Mouse (Mus musculus): ENCODE measurements around the gene Uri1. TPM values are rescaled to one million over a fixed set of nuclear protein-coding genes. Genes with fewer than 3 reads are reported as not detected.

Uri1 gene
- polyA plus RNA-seq, 1 experiment from 2014 or later: 38.8 TPM

DNA sequence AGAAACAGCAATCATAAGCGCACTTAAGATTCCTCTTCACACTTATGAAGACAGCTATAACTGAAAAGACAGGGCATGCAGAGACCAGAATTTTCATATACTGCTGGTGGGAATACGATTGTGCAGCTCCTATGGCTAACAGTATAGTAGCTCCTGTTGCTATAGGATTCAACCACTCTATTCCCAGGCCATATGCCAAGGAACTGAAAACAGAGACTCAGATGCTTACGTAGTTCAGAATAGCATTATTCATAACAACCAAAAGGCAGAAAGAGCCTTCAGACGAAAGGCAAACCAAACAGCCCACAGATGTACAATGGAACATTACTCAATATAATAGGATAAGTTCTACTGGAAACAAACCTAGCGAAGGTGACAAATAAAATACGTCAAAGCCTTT lies 15.0 kb downstream of the Uri1 start:
- no peak overlapping the region for H3K4me2 ChIP-seq
- no peak overlapping the region for H3K27ac ChIP-seq (replicated peaks)
- H3K4me1 ChIP-seq: 0 out of 2 replicates have a peak, but pooled peaks cover under 1% of the 10 kb centered on the region
- H3K9me3 ChIP-seq (replicated peaks): no peaks in the 10 kb centered on the region
- H3K9ac ChIP-seq (replicated peaks): no peak overlapping the region
- H3K4me3 ChIP-seq (replicated peaks): no peak overlapping the region
- H3K27me3 ChIP-seq (replicated peaks): no peaks in the 10 kb centered on the region
- 84% methylated on average over 6 of the region's 6 CpGs for WGBS
- H3K36me3 ChIP-seq: no peaks in the 10 kb centered on the region
- no peak for ATAC-seq (ENCODE audit: low FRiP score)

DNA sequence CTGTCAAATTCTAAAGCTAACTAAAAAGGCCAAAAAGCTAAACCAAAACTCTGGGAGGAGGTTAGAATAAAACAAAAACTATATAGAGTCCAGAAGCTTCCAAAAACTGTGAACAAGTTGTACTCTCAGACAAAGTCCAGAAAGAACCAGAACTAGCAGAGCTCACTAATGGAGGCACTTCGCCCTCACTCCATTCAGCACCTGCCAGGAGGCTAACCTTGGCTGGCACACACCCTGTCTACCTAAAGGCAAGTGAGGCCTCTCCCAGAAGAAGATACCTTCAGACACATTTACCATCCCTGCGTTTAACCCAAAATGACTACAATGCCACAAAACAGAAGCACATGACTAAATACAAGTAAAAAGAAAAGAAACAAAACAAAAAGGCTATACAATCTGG lies 20.9 kb downstream of the Uri1 start:
- WGBS: 89% methylated on average over 2 of the region's 2 CpGs
- no peak overlapping the region for H3K27ac ChIP-seq (replicated peaks)
- no peak for ATAC-seq (ENCODE audit: low FRiP score)
- no peak overlapping the region for H3K4me2 ChIP-seq
- no peaks in the 10 kb centered on the region for H3K36me3 ChIP-seq
- H3K9me3 ChIP-seq (replicated peaks): no peaks in the 10 kb centered on the region
- no peaks in the 10 kb centered on the region for H3K4me1 ChIP-seq
- H3K27me3 ChIP-seq (replicated peaks): no peaks in the 10 kb centered on the region
- H3K4me3 ChIP-seq (replicated peaks): no peak overlapping the region
- H3K9ac ChIP-seq (replicated peaks): no peak overlapping the region

DNA sequence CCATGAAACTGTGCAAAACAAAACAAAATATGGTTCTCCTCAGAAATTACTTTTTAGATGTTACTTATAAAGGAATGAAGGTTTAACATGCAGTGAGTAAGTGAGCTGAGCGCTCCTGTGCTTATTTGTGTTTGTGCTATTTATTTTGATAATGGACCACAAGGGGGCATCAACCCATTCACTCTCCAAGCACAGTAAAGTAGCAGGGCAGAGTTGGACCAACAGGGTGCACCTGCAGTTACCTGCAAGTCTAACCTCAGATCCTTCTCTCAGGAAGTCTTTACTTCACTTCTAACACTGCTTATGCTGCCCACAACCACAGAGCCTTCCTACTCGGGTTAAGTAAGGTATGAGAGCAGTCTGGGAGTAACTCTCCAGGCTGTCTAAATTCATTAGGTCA lies 23.7 kb downstream of the Uri1 start:
- no peaks in the 10 kb centered on the region for H3K9me3 ChIP-seq (replicated peaks)
- H3K27ac ChIP-seq (replicated peaks): no peak overlapping the region
- H3K4me2 ChIP-seq: no peak overlapping the region
- 57% methylated on average over 2 of the region's 2 CpGs for WGBS
- no peak overlapping the region for H3K4me3 ChIP-seq (replicated peaks)
- ATAC-seq (ENCODE audit: low FRiP score): no peak
- no peaks in the 10 kb centered on the region for H3K36me3 ChIP-seq
- H3K27me3 ChIP-seq (replicated peaks): no peaks in the 10 kb centered on the region
- H3K9ac ChIP-seq (replicated peaks): no peak overlapping the region
- H3K4me1 ChIP-seq: no peaks in the 10 kb centered on the region

GRCm38 (mm10) chr7:37992861-37993260 lies 30.5 kb downstream of the Uri1 start:
- no peaks in the 10 kb centered on the region for H3K4me1 ChIP-seq

DNA sequence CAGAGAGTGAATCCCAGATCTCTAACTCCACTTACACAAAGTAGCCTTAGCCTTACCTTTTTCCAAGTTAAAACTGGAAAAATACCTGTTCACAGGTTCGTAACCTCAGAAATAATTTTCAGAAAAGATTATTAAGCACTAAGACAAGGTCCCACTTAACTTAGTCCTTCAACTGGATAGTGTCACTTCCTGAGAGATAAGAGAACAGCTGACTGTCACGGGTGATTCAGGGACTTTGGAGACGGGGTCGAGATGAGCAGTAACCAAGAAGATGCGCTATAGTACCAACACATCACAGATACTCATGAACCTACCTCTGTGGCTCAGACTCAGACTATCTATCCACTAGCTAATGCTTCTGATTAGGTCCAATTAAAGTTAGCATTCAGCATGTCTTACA lies 38.5 kb downstream of the Uri1 start:
- Histone ChIP-seq H3K9me3 (replicated peaks) (no peaks in the 10 kb centered on the region), H3K4me1 (no peaks in the 10 kb centered on the region), H3K4me3 (replicated peaks) (no peak overlapping the region), H3K27ac (replicated peaks) (no peak overlapping the region), H3K9ac (replicated peaks) (no peak overlapping the region), H3K36me3 (peaks cover 2% of the 10 kb centered on the region; the same call in 1 of the 2 replicates), H3K27me3 (replicated peaks) (no peaks in the 10 kb centered on the region), H3K4me2 (no peak overlapping the region)
- WGBS: 91% methylated on average over 5 of the region's 5 CpGs
- no peak for ATAC-seq (ENCODE audit: low FRiP score)

More at GRCm38 (mm10) chr7:37992861-37993260, 30.5 kb downstream of the Uri1 start:
- no peak overlapping the region for H3K27ac ChIP-seq (replicated peaks)
- H3K4me3 ChIP-seq (replicated peaks): no peak overlapping the region
- no peaks in the 10 kb centered on the region for H3K9me3 ChIP-seq (replicated peaks)
- no peak overlapping the region for H3K4me2 ChIP-seq
- no peaks in the 10 kb centered on the region for H3K36me3 ChIP-seq
- no peak overlapping the region for H3K9ac ChIP-seq (replicated peaks)
- no peaks in the 10 kb centered on the region for H3K27me3 ChIP-seq (replicated peaks)
- ATAC-seq (ENCODE audit: low FRiP score): no peak
- WGBS: 90% methylated on average over 2 of the region's 2 CpGs

- H3K36me3 ChIP-seq: peaks cover 3% of the 10 kb centered on the region
- ATAC-seq (ENCODE audit: low FRiP score): no peak
- no peak overlapping the region for H3K27ac ChIP-seq (replicated peaks)
- no peaks in the 10 kb centered on the region for H3K4me1 ChIP-seq
- WGBS: 54% methylated on average over 6 of the region's 6 CpGs
- H3K4me2 ChIP-seq: no peak overlapping the region
- H3K4me3 ChIP-seq (replicated peaks): no peak overlapping the region
- no peak overlapping the region for H3K9ac ChIP-seq (replicated peaks)
- H3K9me3 ChIP-seq (replicated peaks): no peaks in the 10 kb centered on the region
- no peaks in the 10 kb centered on the region for H3K27me3 ChIP-seq (replicated peaks)
Measured at GRCm38 (mm10) chr7:37983471-37983870, 39.9 kb downstream of the Uri1 start.

DNA sequence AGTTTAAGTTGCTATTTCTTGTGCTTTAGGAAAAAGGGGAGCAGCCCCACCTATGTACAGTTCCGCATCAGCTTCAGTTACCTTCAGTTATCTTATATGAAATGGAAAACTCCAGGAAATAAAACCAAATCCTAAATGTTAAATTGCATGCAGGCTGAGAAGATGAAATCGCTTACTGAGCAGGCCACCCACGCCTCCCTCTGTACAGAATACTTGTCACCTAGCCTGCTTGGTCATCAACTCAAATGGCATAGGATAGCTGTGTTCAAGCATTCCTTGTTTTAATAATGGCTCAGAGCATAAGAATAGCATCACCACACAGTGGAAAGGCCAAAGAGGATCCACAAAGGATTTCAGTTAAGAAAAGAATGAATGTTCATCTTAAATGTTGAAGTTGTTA lies 43.6 kb downstream of the Uri1 start:
- H3K4me2 ChIP-seq: no peak overlapping the region
- H3K27me3 ChIP-seq (replicated peaks): no peaks in the 10 kb centered on the region
- H3K27ac ChIP-seq (replicated peaks): no peak overlapping the region
- no peak overlapping the region for H3K4me3 ChIP-seq (replicated peaks)
- H3K4me1 ChIP-seq: no peaks in the 10 kb centered on the region
- WGBS: 95% methylated on average over 3 of the region's 3 CpGs
- peaks cover 10% of the 10 kb centered on the region for H3K36me3 ChIP-seq
- no peak overlapping the region for H3K9ac ChIP-seq (replicated peaks)
- no peak for ATAC-seq (ENCODE audit: low FRiP score)
- no peaks in the 10 kb centered on the region for H3K9me3 ChIP-seq (replicated peaks)

- WGBS: 93% methylated on average over 4 of the region's 4 CpGs
- ATAC-seq (ENCODE audit: low FRiP score): no peak
- Histone ChIP-seq H3K4me1 (no peaks in the 10 kb centered on the region), H3K4me3 (replicated peaks) (no peak overlapping the region), H3K27ac (replicated peaks) (no peak overlapping the region), H3K36me3 (peaks cover 10% of the 10 kb centered on the region), H3K4me2 (no peak overlapping the region), H3K27me3 (replicated peaks) (no peaks in the 10 kb centered on the region), H3K9me3 (replicated peaks) (no peaks in the 10 kb centered on the region), H3K9ac (replicated peaks) (no peak overlapping the region)
Measured at GRCm38 (mm10) chr7:37978412-37978811, 44.9 kb downstream of the Uri1 start.

DNA sequence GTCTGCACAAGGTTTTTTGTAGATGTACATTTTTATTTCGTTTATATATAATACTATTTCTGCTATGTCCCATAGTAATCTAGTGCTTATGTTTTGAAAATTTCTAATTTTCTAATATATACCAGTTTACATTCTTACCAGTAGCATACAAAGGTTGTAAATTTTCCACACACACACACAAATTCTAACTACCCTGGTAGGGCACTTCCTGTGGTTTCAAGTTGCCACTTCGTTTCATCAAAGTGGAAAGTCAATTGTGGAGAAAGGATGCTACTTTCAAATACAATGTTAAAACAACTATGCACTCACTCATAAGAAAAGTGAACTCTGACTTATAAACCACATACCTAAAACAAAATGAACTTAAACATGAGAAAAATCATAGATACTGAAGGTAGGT lies 45.7 kb downstream of the Uri1 start:
- no peak overlapping the region for H3K4me3 ChIP-seq (replicated peaks)
- WGBS: 92% methylated on average over 2 of the region's 2 CpGs
- H3K27ac ChIP-seq (replicated peaks): no peak overlapping the region
- no peak overlapping the region for H3K4me2 ChIP-seq
- no peak for ATAC-seq (ENCODE audit: low FRiP score)
- H3K9me3 ChIP-seq (replicated peaks): no peaks in the 10 kb centered on the region
- peaks cover 10% of the 10 kb centered on the region for H3K36me3 ChIP-seq
- H3K4me1 ChIP-seq: no peaks in the 10 kb centered on the region; the same call in 1 of the 2 replicates
- H3K9ac ChIP-seq (replicated peaks): no peak overlapping the region
- no peaks in the 10 kb centered on the region for H3K27me3 ChIP-seq (replicated peaks)

DNA sequence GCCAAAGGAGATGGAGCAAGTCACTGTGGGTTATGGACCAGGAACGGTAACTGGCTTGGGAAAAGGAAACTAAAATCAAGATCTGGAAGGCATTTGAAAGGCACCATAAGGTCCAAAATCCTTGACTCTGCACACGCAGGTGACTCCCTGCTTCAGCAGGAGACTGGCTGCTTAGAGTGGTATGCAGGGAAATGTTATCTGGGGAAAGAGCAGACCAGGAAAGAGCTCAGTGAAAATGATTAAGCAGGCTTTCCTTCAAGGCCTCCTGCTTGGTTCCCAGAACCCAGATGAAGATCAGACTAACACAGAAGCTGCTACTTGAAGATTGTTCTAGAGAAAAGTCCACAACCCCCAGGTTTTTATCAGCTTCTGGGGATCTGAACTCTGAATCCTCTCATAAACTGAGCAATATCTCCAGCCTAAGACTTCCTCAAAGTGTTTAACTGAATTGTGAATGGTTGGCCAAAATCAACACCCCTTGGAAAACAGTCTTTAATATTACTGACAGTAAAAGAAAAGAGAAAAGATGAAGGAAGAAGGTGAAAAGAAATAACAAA lies 50.3 kb downstream of the Uri1 start:
- H3K9me3 ChIP-seq (replicated peaks): no peaks in the 10 kb centered on the region
- H3K27ac ChIP-seq (replicated peaks): 0 out of 2 replicates have a peak overlapping the region, but pooled peaks have one; percentile 33
- 0 out of 2 replicates have a peak, but pooled peaks cover 5% of the 10 kb centered on the region for H3K36me3 ChIP-seq
- WGBS: 81% methylated on average over 2 of the region's 2 CpGs
- H3K27me3 ChIP-seq (replicated peaks): no peaks in the 10 kb centered on the region
- no peak overlapping the region for H3K4me2 ChIP-seq
- peaks cover 13% of the 10 kb centered on the region for H3K4me1 ChIP-seq
- H3K4me3 ChIP-seq (replicated peaks): no peak overlapping the region
- H3K9ac ChIP-seq (replicated peaks): no peak overlapping the region
- ATAC-seq (ENCODE audit: low FRiP score): no peak

DNA sequence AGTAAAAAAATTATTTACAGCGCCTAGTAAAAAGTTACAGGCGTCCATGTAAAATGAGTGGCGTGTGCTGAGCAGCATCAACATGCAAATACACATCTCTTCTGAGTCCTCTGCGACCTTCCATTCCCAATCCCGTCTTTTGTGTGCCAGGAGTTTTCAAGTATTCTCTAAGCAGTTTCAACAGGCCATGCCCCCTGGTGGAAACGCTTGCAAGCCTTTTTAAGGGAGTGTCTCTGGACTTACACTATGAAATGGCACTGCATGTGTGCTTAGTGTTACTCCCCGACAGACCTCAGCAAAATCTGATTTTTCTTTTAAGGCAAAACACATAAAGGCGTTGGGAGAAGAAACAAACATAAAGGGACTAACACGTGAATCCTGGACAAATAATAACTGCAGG lies 50.8 kb downstream of the Uri1 start:
- Histone ChIP-seq H3K4me1 (peaks cover 13% of the 10 kb centered on the region), H3K4me2 (no peak overlapping the region), H3K36me3 (0 out of 2 replicates have a peak, but pooled peaks cover 5% of the 10 kb centered on the region), H3K27me3 (replicated peaks) (no peaks in the 10 kb centered on the region), H3K9me3 (replicated peaks) (no peaks in the 10 kb centered on the region), H3K27ac (replicated peaks) (no peak overlapping the region), H3K4me3 (replicated peaks) (no peak overlapping the region), H3K9ac (replicated peaks) (no peak overlapping the region)
- ATAC-seq (ENCODE audit: low FRiP score): no peak
- 50% methylated on average over 9 of the region's 9 CpGs for WGBS

- no peaks in the 10 kb centered on the region for H3K27me3 ChIP-seq (replicated peaks)
- H3K27ac ChIP-seq (replicated peaks): no peak overlapping the region
- no peak overlapping the region for H3K4me3 ChIP-seq (replicated peaks)
- H3K36me3 ChIP-seq: peaks cover 27% of the 10 kb centered on the region
- H3K9me3 ChIP-seq (replicated peaks): no peaks in the 10 kb centered on the region
- no peak overlapping the region for H3K9ac ChIP-seq (replicated peaks)
- no peaks in the 10 kb centered on the region for H3K4me1 ChIP-seq
- ATAC-seq (ENCODE audit: low FRiP score): no peak
- 89% methylated on average over 17 of the region's 17 CpGs for WGBS
- no peak overlapping the region for H3K4me2 ChIP-seq
Measured at GRCm38 (mm10) chr7:37962326-37962725, 61.0 kb downstream of the Uri1 start.

Data from neural tube, embryonic 15.5 days (tissue).